Mouse (Mus musculus) ES-E14 (cell line): ENCODE data around the gene Sdc3. TPM values are rescaled to one million over a fixed set of nuclear protein-coding genes. Genes with fewer than 3 reads are reported as not detected.

Experiments used
- DNase-seq: peaks from one replicate; pipeline ENCODE4 v3.0.0-alpha.2; 2013; ENCODE audit warnings: low read depth, low spot score
- H3K27ac ChIP-seq: 2 replicates; pipeline ENCODE4 v1.5.1; 2012; ENCODE audit warnings: low read depth, mild to moderate bottlenecking, low read length, moderate library complexity, mixed read lengths; ENCODE audit not compliant: poor library complexity, insufficient read depth, severe bottlenecking
- H3K36me3 ChIP-seq: 2 replicates; pipeline ENCODE4 v1.6.1; 2012; ENCODE audit warnings: mild to moderate bottlenecking, low read length, moderate library complexity, mixed read lengths; ENCODE audit not compliant: control insufficient read depth, poor library complexity, insufficient read depth, severe bottlenecking
- H3K4me1 ChIP-seq, 2 experiments: fragments of 150-350 bp in 1 of 2; sonication (generic) in 1 of 2; 2 replicates each; pipeline ENCODE4 v1.6.1; 2012; ENCODE audit warnings: low read length in 2 of 2, mild to moderate bottlenecking in 1 of 2, mixed read lengths in 1 of 2; ENCODE audit not compliant: control insufficient read depth in 2 of 2, insufficient read depth in 2 of 2, poor library complexity in 1 of 2
- H3K4me3 ChIP-seq, 2 experiments: fragments of 150-350 bp in 1 of 2; sonication (generic) in 1 of 2; 2 replicates each; pipeline ENCODE4 v1.5.1; 2012; ENCODE audit warnings: low read length in 2 of 2, low read depth in 1 of 2, mild to moderate bottlenecking in 1 of 2, mixed read lengths in 1 of 2; ENCODE audit not compliant: insufficient read depth in 1 of 2, poor library complexity in 1 of 2, severe bottlenecking in 1 of 2
- H3K9ac ChIP-seq: 2 replicates; pipeline ENCODE4 v1.6.1; 2012; ENCODE audit warnings: low read depth, mild to moderate bottlenecking, low read length, mixed read lengths; ENCODE audit not compliant: poor library complexity, insufficient read depth, severe bottlenecking
- H3K9me3 ChIP-seq: fragments of 150-350 bp; sonication (generic); 2 replicates; pipeline ENCODE4 v1.6.1; 2012; ENCODE audit warnings: low read depth, mild to moderate bottlenecking, low read length; ENCODE audit not compliant: control insufficient read depth, insufficient read depth
- CHD2 ChIP-seq: IDR thresholded peaks from 2 replicates; pipeline ENCODE4 v1.6.1; 2014; ENCODE audit warnings: mild to moderate bottlenecking, low read depth, low read length, inconsistent platforms
- HCFC1 ChIP-seq: IDR thresholded peaks from 2 replicates; pipeline ENCODE4 v1.6.1; 2012; ENCODE audit warnings: low read length, inconsistent platforms, borderline replicate concordance; ENCODE audit not compliant: insufficient read depth
- MAFK ChIP-seq: IDR thresholded peaks from 2 replicates; pipeline ENCODE4 v1.6.1; 2014; ENCODE audit warnings: mild to moderate bottlenecking, low read depth, low read length, inconsistent platforms; ENCODE audit not compliant: insufficient read depth
- ZC3H11A ChIP-seq: IDR thresholded peaks from 2 replicates; pipeline ENCODE4 v1.6.1; 2012; ENCODE audit warnings: low read depth, mild to moderate bottlenecking, inconsistent platforms, low read length, borderline replicate concordance
- ZNF384 ChIP-seq: IDR thresholded peaks from 2 replicates; pipeline ENCODE4 v1.6.1; 2012; ENCODE audit warnings: low read depth, low read length, inconsistent platforms
- in situ Hi-C, 2 experiments: fragments of 600-800 bp; cut with MboI; formaldehyde crosslinking; loops; one replicate each; pipeline ENCODE4 v1.15.1; 2025; ENCODE audit warnings: low sequenced_read_pairs in 2 of 2, inconsistent platforms in 1 of 2; ENCODE audit not compliant: unreplicated experiment in 2 of 2
- total RNA-seq: library from RNA; depleted of rRNA; stranded (reverse); fragments of 300-350 nt; gene quantifications from 2 replicates; pipeline ENCODE4 v1.2.3, GENCODE M21; 2012

Gene Sdc3
- total RNA-seq, 1 experiment = 8.7 TPM

GRCm38 (mm10) chr4:130787530-130787929 is 4.8 kb upstream of the Sdc3 start:
- DNase-seq = no peak
- TF ChIP-seq ZNF384 (no peak), HCFC1 (no peak), ZC3H11A (no peak), MAFK (no peak), CHD2 (no peak)
- H3K9me3 ChIP-seq = no peaks in the 10 kb centered on the region
- H3K36me3 ChIP-seq = no peaks in the 10 kb centered on the region
- H3K4me1 ChIP-seq = peaks cover 3 to 4% of the 10 kb centered on the region in 2 experiments; a peak in 3 of 4 replicates
- no peak overlapping the region for H3K9ac ChIP-seq
- in situ Hi-C loops = loop anchor here (5.0 to 10.0 kb wide), 3 partner anchors 90 to 160 kb away; no protein-coding TSS in a partner anchor
- H3K4me3 ChIP-seq = no peak overlapping the region
- no peak overlapping the region for H3K27ac ChIP-seq

GRCm38 (mm10) chr4:130790180-130790579 is 2.2 kb upstream of the Sdc3 start:
- H3K27ac ChIP-seq = no peak overlapping the region
- in situ Hi-C loops = no loop called here
- peaks cover 4 to 7% of the 10 kb centered on the region in 2 experiments; a peak in 3 of 4 replicates for H3K4me1 ChIP-seq
- H3K9me3 ChIP-seq = no peaks in the 10 kb centered on the region
- peak; percentile 27; the same call in 1 of the 2 replicates for TF ChIP-seq ZNF384
- TF ChIP-seq HCFC1 = no peak
- no peak for TF ChIP-seq MAFK
- no peak for TF ChIP-seq CHD2
- peak; percentile 99 for TF ChIP-seq ZC3H11A
- no peak overlapping the region for H3K4me3 ChIP-seq
- no peak overlapping the region for H3K9ac ChIP-seq
- DNase-seq = peak; percentile 84
- no peaks in the 10 kb centered on the region for H3K36me3 ChIP-seq

GRCm38 (mm10) chr4:130791811-130792375 is 444 bp upstream of the Sdc3 start:
- H3K4me1 ChIP-seq = peaks cover 4 to 7% of the 10 kb centered on the region in 2 experiments; a peak in 3 of 4 replicates
- in situ Hi-C loops = no loop called here
- no peak for DNase-seq
- no peak for TF ChIP-seq ZNF384
- TF ChIP-seq ZC3H11A = no peak
- no peak for TF ChIP-seq CHD2
- TF ChIP-seq HCFC1 = no peak
- no peak overlapping the region for H3K9ac ChIP-seq
- H3K27ac ChIP-seq = no peak overlapping the region
- H3K9me3 ChIP-seq = no peaks in the 10 kb centered on the region
- H3K36me3 ChIP-seq = no peaks in the 10 kb centered on the region
- peak overlapping the region; percentile 46 to 68 for H3K4me3 ChIP-seq

- H3K27ac ChIP-seq = no peak overlapping the region
- peak overlapping the region; percentile 68 to 75; a peak in 2 of 4 replicates for H3K4me3 ChIP-seq
- DNase-seq = no peak
- in situ Hi-C loops = no loop called here
- H3K4me1 ChIP-seq = peaks cover 4 to 7% of the 10 kb centered on the region in 2 experiments; a peak in 3 of 4 replicates
- H3K9ac ChIP-seq = no peak overlapping the region; the same call in 1 of the 2 replicates
- TF ChIP-seq HCFC1 = no peak
- no peak for TF ChIP-seq MAFK
- TF ChIP-seq CHD2 = no peak
- no peak for TF ChIP-seq ZC3H11A
- TF ChIP-seq ZNF384 = no peak
- H3K36me3 ChIP-seq = no peaks in the 10 kb centered on the region
- H3K9me3 ChIP-seq = no peaks in the 10 kb centered on the region
Measured at GRCm38 (mm10) chr4:130793180-130793501, 804 bp downstream of the Sdc3 start.

- Histone ChIP-seq H3K4me3 (no peak overlapping the region), H3K4me1 (peaks cover 4 to 7% of the 10 kb centered on the region in 2 experiments; a peak in 3 of 4 replicates), H3K36me3 (no peaks in the 10 kb centered on the region), H3K9ac (no peak overlapping the region), H3K27ac (no peak overlapping the region), H3K9me3 (no peaks in the 10 kb centered on the region)
- TF ChIP-seq HCFC1 = no peak
- no peak for TF ChIP-seq ZC3H11A
- TF ChIP-seq CHD2 = no peak
- no peak for TF ChIP-seq MAFK
- TF ChIP-seq ZNF384 = no peak
- no peak for DNase-seq
- in situ Hi-C loops = no loop called here
Measured at GRCm38 (mm10) chr4:130794771-130795170, 2.4 kb downstream of the Sdc3 start.
